Mouse (Mus musculus) kidney, embryonic 16.5 days (tissue): ENCODE measurements at regions not wholly inside any gene's neighbourhood (a gene's known extent, or its start where the extent isn't known, plus 50 kb on each side); places are given as distances from the start of the nearest gene placed in this dataset.
"Not testable (repeated sequence)": the region's sequence is repeated elsewhere in the genome, so short reads cannot be mapped to it uniquely, and the experiment has no call there.

Source experiments
- ATAC-seq: fragments of 200-750 bp; cut with Nextera tagmentation; 2 replicates; pipeline ENCODE4 v1.8.0; 2017; ENCODE audit warnings: moderate TSS enrichment; ENCODE audit not compliant: low FRiP score, low TSS enrichment
- H3K27ac ChIP-seq: fragments of 300-500 bp; sonication (generic); 2 replicates; pipeline ENCODE4 v1.5.1; 2014; ENCODE audit warnings: low read length
- H3K27me3 ChIP-seq: fragments of 300-500 bp; sonication (generic); 2 replicates; pipeline ENCODE4 v1.6.1; 2014; ENCODE audit warnings: low read length, control low read depth, mixed read lengths; ENCODE audit not compliant: insufficient read depth
- H3K36me3 ChIP-seq: fragments of 300-500 bp; sonication (generic); 2 replicates; pipeline ENCODE4 v1.6.1; 2014; ENCODE audit warnings: low read length, control low read depth, mixed read lengths; ENCODE audit not compliant: insufficient read depth
- H3K4me1 ChIP-seq: fragments of 300-500 bp; sonication (generic); 2 replicates; pipeline ENCODE4 v1.6.1; 2014; ENCODE audit warnings: low read length, control low read depth, mixed read lengths; ENCODE audit not compliant: insufficient read depth
- H3K4me2 ChIP-seq: fragments of 300-500 bp; sonication (generic); replicated peaks from 2 replicates; pipeline ENCODE4 v1.6.1; 2014; ENCODE audit warnings: low read depth, low read length
- H3K4me3 ChIP-seq: fragments of 300-500 bp; sonication (generic); 2 replicates; pipeline ENCODE4 v1.5.1; 2014; ENCODE audit warnings: mild to moderate bottlenecking, low read length
- H3K9ac ChIP-seq: fragments of 300-500 bp; sonication (generic); replicated peaks from 2 replicates; pipeline ENCODE4 v1.6.1; 2014; ENCODE audit warnings: low read length
- H3K9me3 ChIP-seq: fragments of 300-500 bp; sonication (generic); 2 replicates; pipeline ENCODE4 v1.6.1; 2016; ENCODE audit warnings: low read length, control low read depth
- WGBS: fragments of 180-500 bp; shearing (Covaris S2); extraction: QIAGEN DNeasy Blood & Tissue Kit; methylation state at CpG from one replicate; pipeline ENCODE4 v1.1.7; 2014; 5-methylcytosine and 5-hydroxymethylcytosine counted together

- Histone ChIP-seq H3K36me3 (no peaks in the 10 kb centered on the region), H3K27ac (no peak overlapping the region), H3K27me3 (no peaks in the 10 kb centered on the region), H3K9me3 (no peaks in the 10 kb centered on the region), H3K4me1 (peaks cover 19% of the 10 kb centered on the region), H3K4me3 (no peak overlapping the region), H3K4me2 (no peak overlapping the region), H3K9ac (no peak overlapping the region)
- WGBS = 47% methylated on average over 6 of the region's 6 CpGs
- no peak for ATAC-seq
Measured at GRCm38 (mm10) chr2:75781781-75782211, 50.2 kb upstream of the Agps start.

GRCm38 (mm10) chr2:75781078-75781477 lies 50.9 kb upstream of the Agps start:
- Histone ChIP-seq H3K4me1 (peaks cover 25% of the 10 kb centered on the region), H3K9ac (peak overlapping the region; percentile 42; the same call in 1 of the 2 replicates), H3K4me2 (no peak overlapping the region), H3K9me3 (no peaks in the 10 kb centered on the region), H3K27ac (no peak overlapping the region), H3K4me3 (no peak overlapping the region), H3K27me3 (no peaks in the 10 kb centered on the region), H3K36me3 (no peaks in the 10 kb centered on the region)
- 0% methylated on average over 3 of the region's 3 CpGs for whole genome bisulfite sequencing
- ATAC-seq = peak; percentile 58; the same call in 1 of the 2 replicates

DNA sequence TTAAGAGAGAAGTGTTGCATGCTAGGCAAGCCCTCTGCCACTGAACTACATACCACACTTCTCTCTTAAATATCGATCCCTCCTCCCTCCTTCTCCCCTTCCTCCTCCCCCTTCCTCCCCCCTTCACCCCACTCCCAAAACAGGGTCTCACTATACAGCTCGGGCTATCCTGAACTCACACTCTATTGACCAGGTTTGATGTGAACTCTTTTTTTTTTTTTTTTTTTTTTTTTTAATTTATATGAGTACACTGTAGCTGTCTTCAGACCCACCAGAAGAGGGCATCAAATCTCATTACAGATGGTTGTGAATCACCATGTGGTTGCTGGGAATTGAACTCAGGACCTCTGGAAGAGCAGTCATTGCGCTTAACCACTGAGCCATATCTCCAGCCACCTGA lies 53.3 kb upstream of the Agps start:
- H3K9me3 ChIP-seq, H3K27ac ChIP-seq, H3K9ac ChIP-seq, H3K27me3 ChIP-seq, ATAC-seq, H3K4me3 ChIP-seq, H3K36me3 ChIP-seq, H3K4me2 ChIP-seq: not testable (repeated sequence)
- 90% methylated on average over 3 of the region's 3 CpGs for WGBS
- H3K4me1 ChIP-seq = peaks cover 25% of the 10 kb centered on the region

DNA sequence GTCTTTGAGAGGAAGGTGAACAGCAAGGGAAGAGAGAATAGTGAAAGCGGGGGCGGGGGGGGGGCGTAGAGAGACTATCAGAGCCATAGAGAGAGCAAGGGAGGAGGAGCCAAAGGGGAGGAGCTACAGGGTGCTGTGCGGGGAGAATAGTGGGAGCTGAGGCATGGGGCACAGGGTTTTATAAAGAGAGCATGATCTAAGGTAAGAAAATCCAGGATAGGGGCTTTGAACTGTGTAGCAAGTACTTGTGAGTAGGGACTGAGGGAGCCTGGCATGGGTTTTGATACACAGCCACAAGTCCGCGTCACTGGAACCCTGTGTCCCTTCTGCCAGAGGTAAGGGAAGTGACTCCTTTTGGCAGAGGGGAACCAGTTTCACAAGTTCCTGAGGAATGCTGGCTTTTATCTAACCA lies 54.9 kb upstream of the Agps start:
- peak; percentile 25; the same call in 1 of the 2 replicates for ATAC-seq
- Histone ChIP-seq H3K36me3 (no peaks in the 10 kb centered on the region), H3K4me2 (peak overlapping the region; percentile 37), H3K27ac (peak overlapping the region; percentile 52; the same call in 1 of the 2 replicates), H3K27me3 (no peaks in the 10 kb centered on the region), H3K4me3 (no peak overlapping the region; the same call in 1 of the 2 replicates), H3K4me1 (peaks cover 41% of the 10 kb centered on the region), H3K9me3 (no peaks in the 10 kb centered on the region), H3K9ac (no peak overlapping the region)
- 13% methylated on average over 5 of the region's 6 CpGs for WGBS

GRCm38 (mm10) chr2:75776533-75776932 lies 55.4 kb upstream of the Agps start:
- H3K4me1 ChIP-seq = peaks cover 41% of the 10 kb centered on the region
- WGBS = 23% methylated on average over 12 of the region's 12 CpGs
- ATAC-seq = no peak
- no peaks in the 10 kb centered on the region for H3K9me3 ChIP-seq
- peak overlapping the region; percentile 52 for H3K27ac ChIP-seq
- peak overlapping the region; percentile 36; the same call in 1 of the 2 replicates for H3K9ac ChIP-seq
- no peak overlapping the region; the same call in 1 of the 2 replicates for H3K4me3 ChIP-seq
- H3K27me3 ChIP-seq = no peaks in the 10 kb centered on the region
- H3K4me2 ChIP-seq = peak overlapping the region; percentile 37
- H3K36me3 ChIP-seq = no peaks in the 10 kb centered on the region

GRCm38 (mm10) chr2:75775217-75775616 lies 56.8 kb upstream of the Agps start:
- no peaks in the 10 kb centered on the region for H3K27me3 ChIP-seq
- WGBS = 52% methylated on average over 1 of the region's 1 CpGs
- peak overlapping the region; percentile 35 for H3K27ac ChIP-seq
- no peak overlapping the region for H3K4me3 ChIP-seq
- H3K36me3 ChIP-seq = no peaks in the 10 kb centered on the region
- no peak for ATAC-seq
- no peaks in the 10 kb centered on the region for H3K9me3 ChIP-seq
- H3K4me2 ChIP-seq = no peak overlapping the region
- H3K9ac ChIP-seq = no peak overlapping the region
- H3K4me1 ChIP-seq = peaks cover 36% of the 10 kb centered on the region

DNA sequence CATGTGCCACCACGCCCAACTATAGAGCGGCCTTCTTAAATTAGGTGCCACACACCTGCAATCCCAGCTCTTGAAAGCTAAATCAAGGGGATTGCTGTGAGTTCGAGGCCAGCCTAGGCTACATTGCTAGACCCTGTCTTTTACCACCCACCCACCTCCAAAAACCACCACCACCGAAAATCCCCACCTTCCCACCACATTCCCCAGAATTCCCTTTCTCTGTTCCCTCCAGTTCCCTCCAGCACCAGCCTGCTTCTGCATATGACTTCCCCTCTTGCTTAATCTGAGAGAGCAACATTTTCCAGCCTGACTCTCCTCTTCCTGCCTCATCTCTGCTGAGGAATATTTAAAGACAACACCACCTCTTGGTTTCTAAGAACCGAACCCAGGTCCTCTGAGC lies 58.5 kb upstream of the Agps start:
- no peak for ATAC-seq
- H3K9me3 ChIP-seq = no peaks in the 10 kb centered on the region
- H3K27ac ChIP-seq = peak overlapping the region; percentile 92
- no peak overlapping the region for H3K4me3 ChIP-seq
- no peaks in the 10 kb centered on the region for H3K36me3 ChIP-seq
- H3K27me3 ChIP-seq = no peaks in the 10 kb centered on the region
- H3K4me2 ChIP-seq = no peak overlapping the region
- no peak overlapping the region for H3K9ac ChIP-seq
- 88% methylated on average over 5 of the region's 5 CpGs for WGBS
- H3K4me1 ChIP-seq = peaks cover 44% of the 10 kb centered on the region

DNA sequence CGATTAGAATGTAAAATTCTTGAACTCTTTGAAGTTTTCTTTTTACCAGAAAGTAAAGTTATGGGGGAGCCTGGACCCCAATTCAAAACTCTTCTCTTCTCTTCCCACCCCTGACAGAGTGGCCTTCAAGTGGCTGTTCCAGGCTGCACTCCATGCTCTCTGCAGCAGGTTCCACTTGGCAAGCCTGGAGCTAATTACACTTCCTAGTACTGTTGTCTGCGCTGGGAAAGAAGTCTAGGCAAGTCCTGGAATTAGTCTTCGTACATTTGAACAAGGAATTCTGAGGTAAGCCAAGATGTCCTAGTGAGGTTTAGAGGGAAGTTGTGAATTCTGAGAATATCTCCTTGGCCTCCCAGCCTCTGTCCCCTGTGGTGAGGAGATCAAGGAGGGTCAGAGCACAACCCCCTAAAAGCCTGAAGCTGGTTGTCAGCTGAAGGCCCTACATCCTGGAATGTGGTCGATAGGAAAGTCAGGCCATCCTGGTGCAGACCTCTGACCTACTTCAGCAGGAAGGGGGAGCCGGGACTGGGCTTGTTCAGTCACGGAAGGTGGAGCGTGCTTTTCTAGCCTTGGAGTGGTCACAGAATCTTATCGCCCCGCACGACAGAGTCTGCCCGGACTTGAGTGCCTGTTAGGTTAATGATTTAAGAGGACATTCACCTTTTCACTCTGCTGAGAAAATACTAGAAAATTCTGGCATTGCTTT lies 59.6 kb upstream of the Agps start:
- Histone ChIP-seq H3K36me3 (no peaks in the 10 kb centered on the region), H3K4me2 (0 out of 2 replicates have a peak overlapping the region, but pooled peaks have one; percentile 15), H3K27me3 (no peaks in the 10 kb centered on the region), H3K27ac (peak overlapping the region; percentile 92), H3K4me3 (no peak overlapping the region), H3K4me1 (peaks cover 42% of the 10 kb centered on the region), H3K9ac (no peak overlapping the region; the same call in 1 of the 2 replicates), H3K9me3 (no peaks in the 10 kb centered on the region)
- 21% methylated on average over 11 of the region's 11 CpGs for WGBS
- peak; percentile 92 for ATAC-seq

- Histone ChIP-seq H3K36me3 (no peaks in the 10 kb centered on the region), H3K4me3 (no peak overlapping the region), H3K4me2 (no peak overlapping the region), H3K27ac (no peak overlapping the region), H3K9me3 (no peaks in the 10 kb centered on the region), H3K4me1 (peaks cover 30% of the 10 kb centered on the region), H3K27me3 (no peaks in the 10 kb centered on the region), H3K9ac (no peak overlapping the region)
- WGBS = 97% methylated on average over 1 of the region's 1 CpGs
- ATAC-seq = no peak
Measured at GRCm38 (mm10) chr2:75770633-75771032, 61.3 kb upstream of the Agps start.

DNA sequence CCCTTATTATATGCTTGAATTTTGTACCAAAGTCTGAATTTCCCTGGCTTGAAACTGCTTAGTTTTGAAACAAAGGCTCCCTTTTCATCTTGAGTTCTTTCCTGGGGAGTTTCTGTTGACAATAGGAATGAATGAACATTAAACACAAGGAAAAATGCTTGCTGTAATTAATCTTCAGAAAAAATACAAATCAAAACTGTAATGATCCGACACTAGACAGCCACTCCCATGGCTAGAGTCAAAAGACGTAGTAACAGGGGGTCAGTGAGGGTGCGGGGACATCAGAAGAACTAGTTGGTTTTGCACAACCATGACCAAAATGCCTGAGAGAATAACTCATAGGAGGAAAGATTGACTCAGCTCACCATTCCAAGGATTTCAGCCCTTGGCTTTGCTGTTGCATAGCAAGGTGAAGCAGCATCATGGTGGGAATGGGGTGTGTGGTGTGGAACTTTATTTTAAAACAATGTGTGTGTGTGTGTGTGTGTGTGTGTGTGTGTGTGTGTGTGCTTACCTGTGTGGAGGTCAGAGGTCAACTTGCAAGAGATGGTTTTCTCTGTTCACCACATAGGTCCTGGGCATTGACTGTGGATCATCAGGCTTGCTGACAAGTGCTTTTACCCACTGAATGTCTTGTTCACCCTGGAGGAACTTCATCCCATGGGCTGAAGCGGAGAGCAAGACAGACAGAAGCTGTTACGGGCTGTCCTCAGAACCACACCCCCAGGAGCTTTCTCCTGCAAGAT lies 63.2 kb upstream of the Agps start:
- Histone ChIP-seq H3K9me3 (no peaks in the 10 kb centered on the region), H3K4me2 (no peak overlapping the region; the same call in 1 of the 2 replicates), H3K4me3 (no peak overlapping the region), H3K9ac (no peak overlapping the region), H3K36me3 (no peaks in the 10 kb centered on the region), H3K27ac (peak overlapping the region; percentile 64), H3K4me1 (peaks cover 28% of the 10 kb centered on the region), H3K27me3 (no peaks in the 10 kb centered on the region)
- no peak for ATAC-seq
- 63% methylated on average over 5 of the region's 5 CpGs for WGBS
